Mouse (Mus musculus) erythroblast, embryonic 14.5 days (primary cell): Measurements from ENCODE around the gene Cdk6.

ENCODE experiments used
- GATA1 ChIP-seq: IDR thresholded peaks from 2 replicates; pipeline ENCODE4 v1.6.1; 2012; ENCODE audit warnings: low read length, inconsistent platforms, mixed read lengths
- TAL1 ChIP-seq: IDR thresholded peaks from 3 replicates; pipeline ENCODE4 v1.6.1; 2012; ENCODE audit warnings: low read length, inconsistent platforms, mixed read lengths

DNA sequence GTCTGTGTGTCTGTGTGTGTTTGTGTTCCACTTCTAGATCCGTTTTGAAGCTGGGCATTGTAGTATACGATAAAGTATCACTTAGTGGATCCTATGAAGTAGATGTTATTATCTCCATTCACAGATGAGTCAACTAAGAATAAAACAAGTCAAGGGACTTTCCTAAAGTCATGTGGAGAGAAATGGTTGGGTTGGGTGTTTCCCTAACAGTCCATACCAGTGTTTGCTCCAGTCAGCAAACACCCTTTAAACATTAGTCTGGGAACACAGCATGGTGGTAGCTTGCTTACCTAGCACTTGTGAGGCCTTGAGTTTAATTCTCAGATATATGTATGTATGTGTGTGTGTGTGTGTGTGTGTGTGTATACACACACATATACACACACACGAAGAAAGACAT is 168.2 kb downstream of the Cdk6 start:
- TF ChIP-seq GATA1: no peak
- TF ChIP-seq TAL1: no peak
